Mouse (Mus musculus) adrenal gland, postnatal 10 days (tissue): Measurements from ENCODE around the gene Efcab9. TPM values are rescaled to one million over a fixed set of nuclear protein-coding genes. Genes with fewer than 3 reads are reported as not detected.

Experiments
- DNase-seq: peaks from one replicate; pipeline ENCODE4 v3.0.0; 2021; ENCODE audit warnings: mixed read lengths
- total RNA-seq, 2 experiments: library from RNA; stranded (reverse); gene quantifications; 2 replicates each; pipeline ENCODE4 v1.2.3; 2021

Gene Efcab9
- total RNA-seq, 2 experiments from 2014 or later: 0.93 to 1.2 TPM

DNA sequence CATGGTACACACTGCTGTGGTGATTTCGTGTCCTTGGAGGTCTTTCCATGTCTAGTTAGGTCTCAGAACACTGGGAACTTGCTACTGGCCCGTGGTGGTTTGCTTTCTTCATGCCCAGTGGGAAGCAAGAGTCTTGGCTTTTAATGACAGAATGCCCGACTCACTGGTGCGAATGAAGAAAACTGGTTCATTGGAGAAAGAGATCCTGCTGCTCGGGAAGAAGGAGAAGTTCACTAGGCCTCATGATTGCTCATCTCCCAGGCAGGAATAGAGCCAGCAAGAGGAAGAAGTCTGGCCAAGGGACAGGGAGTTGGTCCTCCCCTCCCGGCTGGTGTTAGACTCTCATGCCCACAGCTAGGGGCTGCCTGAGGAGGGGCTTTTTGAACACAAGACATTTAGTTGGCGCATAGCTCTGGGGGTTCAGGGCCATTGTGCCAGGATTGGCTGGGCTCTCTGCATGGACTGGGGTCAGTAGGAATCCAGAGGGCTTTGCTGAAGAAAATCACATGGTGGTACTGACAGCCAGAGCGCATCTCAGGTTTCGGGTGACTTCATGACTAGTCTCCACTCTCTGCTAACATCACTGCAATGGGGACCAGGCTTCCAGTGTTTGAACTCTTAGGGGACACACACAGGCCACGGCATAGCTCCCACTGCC, 24.6 kb upstream of the Efcab9 start:
- DNase-seq: no peak

DNA sequence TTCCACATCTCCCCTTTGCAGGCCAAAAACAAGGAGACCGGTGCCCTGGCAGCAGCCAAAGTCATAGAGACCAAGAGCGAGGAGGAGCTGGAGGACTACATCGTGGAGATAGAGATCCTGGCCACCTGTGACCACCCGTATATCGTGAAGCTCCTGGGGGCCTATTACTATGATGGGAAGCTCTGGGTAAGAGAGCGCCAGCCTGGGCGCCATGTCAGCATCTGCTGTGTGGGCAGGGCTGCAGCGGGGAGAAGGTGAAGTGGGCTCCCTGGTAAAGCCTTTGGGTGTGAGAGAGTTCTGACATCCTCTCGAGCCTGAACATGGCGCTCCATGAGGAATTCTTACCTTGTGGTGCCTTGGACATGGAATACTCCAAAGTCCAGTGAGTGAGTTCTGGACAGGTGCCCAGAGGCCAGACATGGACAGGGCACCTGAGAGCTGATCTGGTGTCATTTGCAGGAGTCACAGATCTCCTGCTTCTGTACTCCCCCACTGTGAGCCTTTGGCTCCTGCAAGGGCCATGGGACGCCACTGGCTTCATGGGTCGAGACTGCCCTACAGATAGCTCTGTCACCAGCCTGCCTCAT, 23.3 kb upstream of the Efcab9 start:
- no peak for DNase-seq

DNA sequence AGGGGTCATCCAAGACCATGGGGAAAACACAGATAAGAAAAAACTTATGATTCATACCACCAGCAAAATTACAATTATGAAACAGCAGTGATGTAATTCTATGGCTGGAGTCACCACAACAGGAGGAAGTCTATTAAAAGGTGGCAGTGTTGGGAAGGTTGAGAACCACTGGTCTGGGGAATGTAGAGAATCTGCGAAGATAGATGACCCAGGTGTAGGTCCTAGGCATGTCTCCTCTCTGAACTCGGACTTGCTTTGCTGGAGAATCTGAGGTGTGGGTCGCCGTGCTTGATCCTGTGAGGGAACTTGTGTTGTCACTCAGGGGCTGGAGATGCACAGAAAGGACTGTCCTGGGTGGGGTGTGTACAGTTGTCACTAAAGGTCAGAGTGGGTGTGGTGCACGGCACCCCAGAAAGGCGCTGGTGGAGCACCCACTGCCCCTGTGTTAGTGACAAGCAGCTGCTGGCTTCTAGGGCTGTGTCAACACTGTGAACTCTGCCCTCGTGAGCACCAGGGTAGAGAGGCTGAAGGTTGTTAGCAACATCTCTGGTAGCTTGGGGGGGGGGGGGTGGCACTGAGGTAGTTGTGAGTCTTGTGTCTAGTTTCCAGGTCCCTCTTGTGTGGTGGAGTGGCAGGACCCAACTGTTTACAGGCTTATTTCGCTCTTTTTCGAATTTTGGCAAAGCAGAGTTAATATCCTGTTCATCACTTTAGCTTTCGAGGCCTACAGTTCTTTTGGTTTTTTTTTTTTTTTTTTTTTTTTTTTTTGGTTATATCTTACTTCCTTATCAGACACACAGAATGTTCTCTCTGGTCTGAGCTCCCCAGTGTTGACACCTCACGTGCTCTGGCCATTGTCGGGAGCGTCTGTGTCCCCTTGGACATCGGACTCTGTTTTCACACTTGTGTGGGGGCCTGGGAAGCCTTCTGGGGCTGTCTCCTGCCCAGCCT, 22.5 kb upstream of the Efcab9 start:
- no peak for DNase-seq

DNA sequence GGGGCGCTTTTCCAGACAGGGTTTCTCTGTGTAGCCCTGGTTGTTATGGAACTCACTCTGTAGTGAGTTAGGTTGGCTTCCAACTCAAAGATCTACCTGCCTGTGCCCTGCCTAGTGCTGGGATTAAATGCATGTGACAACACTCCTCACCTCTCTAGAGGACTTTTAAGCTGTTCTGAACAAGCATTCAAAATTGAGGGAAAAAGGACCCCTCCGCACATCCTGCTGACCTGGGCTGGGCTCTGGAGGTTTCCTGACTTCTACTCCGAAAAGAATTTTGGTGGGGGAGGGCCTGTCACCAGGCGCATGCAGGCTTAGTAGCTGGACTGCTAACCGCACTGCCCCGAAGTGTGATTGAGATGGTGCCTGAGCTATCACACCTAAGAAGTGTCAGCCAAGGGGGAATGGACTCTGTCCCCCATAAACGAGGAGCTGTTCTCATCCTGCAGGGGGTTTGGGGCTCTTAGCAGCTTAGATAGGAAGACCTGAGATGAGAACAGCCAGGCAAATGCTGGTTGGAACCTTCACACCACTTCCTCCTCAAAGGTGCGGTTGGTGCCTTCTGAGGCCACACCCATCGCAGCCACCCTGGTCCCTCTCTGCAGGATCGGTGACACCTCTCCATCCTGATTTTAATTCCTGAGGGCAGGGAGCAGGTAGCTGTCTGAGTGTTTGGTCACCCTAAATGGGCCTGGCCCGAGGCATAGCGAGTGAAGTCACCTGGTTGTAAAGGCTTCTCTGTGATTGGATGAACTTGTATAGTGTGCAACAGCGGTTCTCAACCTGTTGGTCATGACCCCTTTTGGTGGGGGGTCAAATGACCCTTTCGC, 21.6 kb upstream of the Efcab9 start:
- no peak for DNase-seq

DNA sequence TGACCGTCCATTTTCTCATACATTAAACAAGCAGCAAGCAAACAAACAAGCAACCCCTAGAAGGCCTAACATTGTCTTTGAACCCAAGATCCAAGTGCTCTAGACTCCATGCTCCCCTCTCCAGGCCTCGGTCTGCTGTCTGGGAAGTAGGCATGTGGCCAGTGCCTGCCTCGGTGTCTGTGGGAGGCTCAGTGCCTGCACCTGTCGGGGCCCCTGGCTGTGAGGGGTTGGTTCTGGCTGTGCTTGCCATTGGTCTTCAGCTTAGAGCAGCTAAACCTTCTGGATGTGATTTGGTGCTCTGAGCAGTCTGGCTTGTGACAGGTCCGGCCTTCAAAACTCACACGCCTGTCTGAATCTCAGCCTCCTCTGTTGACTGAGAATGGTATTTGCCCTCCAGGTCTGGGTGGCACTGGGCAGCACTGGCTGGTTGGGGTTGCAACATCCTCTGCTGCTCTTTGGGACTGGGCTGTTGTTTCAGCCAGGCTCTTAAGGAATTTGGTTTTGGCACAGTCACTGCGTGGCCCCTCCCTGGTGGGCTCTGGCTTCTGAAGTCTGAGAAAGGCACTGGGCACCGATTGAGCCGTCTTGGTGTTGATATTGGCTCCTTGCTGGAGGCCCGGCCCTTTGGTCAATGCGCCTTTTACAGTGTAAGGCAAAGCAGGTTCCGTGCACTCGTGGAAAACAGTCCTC, 20.7 kb upstream of the Efcab9 start:
- DNase-seq: peak; percentile 65

DNA sequence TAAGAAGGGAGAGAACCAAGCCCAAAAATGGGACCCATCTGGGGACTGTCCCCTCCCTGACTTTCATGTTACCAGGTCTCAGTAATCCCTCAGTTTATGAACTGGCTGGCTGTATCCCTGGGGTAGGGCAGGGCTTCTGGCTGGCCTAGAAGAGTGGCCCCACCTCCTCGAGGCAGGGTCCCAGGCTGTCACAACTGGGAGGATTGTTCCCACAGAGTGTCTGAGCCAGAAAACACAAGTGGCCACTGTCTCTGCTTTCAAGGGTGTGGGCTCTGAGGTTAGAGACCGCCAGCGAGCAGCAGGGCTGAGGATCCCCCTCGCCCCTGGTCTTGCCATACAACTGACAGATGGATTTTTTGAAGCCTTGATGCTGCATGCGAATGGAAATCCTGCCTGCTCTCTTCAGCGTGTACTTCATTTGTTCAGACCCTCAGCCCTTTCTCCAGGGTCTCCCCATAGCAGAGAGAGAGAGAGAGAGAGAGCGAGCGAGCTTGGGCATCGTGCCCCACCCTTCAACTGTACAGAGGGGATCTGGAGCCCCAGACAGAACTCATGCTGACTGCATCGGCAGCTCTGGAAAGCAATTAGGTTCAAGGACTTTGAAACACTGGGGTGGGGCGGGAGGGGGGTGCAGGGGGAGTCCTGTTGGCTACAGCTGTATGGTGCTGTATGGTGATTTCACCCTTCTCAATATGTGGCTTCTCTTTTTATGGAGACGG, 19.9 kb upstream of the Efcab9 start:
- no peak for DNase-seq

DNA sequence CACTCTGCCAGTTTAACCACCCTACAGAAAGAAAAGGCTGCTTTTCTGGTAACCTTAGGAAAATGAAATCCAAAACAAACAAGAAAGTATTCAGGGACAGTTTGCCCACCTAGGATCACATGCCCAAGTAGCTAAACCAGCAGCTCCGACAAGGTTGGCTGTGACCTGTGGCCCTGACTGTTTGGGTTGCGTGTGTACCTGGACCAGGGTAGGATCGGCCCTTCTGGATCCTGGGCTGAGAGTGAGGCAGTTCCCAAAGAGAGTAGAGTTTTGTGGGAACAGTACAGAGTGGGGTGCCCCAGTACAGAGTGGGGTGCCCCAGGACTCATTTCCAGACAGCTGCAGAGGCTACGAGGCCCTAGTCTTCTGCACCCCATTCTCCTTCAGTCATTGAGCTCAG, 19.2 kb upstream of the Efcab9 start:
- no peak for DNase-seq

DNA sequence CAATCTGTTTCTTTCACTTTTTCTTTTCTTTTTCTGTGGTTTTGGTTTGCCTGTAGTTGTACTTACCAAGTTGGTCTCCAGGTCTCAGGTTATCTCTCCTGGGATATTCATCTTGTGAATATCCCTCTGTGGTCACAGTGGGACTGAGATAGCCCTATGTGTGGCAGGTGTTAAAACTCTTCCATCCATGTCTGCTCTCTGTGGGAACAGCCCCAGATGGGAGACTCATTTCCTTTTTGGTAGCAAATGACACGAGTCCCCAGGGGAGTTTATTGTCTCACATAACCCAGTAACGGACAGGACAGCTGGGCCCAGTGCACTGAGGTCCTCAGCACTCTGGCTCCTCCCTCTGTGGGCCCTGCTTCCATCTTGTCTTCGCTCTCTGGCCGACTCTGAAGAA, 18.2 kb upstream of the Efcab9 start:
- DNase-seq: no peak

DNA sequence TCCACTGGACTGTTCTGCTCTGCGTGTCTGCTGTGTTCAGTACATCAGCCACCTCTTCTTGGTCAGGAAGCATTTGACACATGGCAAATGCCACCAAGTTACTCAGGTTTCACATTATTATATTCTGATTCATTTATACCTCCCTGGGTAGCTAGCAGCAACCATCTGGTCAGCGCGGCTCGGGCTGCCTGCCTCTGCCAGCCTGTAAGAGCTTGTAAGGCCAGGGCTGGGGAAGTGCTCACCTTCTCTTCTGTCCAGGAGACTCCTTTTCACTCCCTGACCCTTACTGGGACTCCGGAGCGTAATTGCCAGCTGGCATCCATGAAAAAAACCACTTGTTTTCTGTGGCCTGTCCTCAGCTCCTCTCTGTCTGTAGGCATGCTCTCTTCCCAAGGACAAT, 17.4 kb upstream of the Efcab9 start:
- no peak for DNase-seq

DNA sequence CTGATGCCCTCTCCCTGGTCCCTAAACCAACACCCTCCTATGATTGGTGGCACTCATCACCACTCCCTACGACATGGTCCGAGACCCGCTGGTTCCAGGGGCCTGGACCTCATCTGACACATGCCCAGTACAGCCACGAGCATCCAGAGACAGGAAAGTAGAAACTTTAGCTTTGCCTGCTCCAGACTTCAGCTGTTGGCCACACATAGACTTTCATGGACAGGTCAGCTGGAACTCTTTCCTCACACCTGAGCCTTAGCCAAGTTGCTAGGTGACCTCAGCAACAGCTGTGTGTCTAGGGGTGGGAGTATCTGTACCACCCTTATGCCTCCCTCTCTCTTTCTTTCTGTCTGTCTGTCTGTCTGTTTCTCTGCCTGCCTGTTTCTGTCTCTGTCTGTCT, 16.4 kb upstream of the Efcab9 start:
- DNase-seq: no peak

DNA sequence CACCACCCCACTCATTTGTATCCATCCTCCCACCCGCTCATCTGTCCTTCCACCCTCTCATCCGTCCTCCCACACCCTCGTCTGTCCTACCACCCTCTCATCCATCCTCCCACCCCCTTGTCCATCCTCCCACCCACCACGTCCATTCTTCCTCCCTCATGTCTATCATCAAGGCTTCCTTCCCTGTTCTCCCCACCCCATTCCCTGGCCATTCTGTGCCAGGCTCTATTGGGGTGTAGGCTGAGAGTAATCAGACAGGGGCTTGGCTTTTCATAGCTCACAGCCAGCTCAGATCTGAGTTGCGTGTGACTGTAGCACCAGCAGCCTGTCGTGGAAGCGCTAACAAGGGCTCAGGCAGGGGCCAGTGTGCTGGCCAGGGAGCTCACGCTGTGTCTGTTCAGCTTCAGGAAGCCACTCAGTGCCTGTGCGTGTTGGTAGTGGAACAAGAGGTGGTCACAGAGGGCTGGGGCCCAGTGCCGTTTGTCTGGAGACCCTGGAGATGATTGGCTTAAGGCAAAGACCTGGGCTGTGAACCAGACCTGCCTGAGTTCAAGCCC, 15.6 kb upstream of the Efcab9 start:
- no peak for DNase-seq

DNA sequence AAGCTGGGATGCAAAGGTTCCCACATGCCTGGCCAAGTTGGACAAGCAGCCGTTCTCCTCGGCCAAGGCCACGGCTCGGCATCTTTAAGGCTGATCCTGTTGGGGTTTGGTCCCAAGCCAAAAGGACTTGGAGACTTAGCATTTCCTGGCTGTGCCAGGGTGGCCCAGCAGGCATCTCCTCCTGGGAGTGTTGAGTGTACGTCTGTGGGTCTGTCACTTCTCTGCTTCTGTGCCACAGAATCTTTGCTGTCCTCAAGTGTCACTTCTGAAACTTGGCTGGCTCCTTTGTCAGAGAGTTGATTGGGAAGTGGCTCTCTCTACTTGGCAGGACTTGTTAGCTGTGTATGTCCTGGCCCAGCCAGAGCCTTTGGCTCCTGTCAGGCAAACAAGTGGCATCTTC, 14.6 kb upstream of the Efcab9 start:
- peak; percentile 79 for DNase-seq

DNA sequence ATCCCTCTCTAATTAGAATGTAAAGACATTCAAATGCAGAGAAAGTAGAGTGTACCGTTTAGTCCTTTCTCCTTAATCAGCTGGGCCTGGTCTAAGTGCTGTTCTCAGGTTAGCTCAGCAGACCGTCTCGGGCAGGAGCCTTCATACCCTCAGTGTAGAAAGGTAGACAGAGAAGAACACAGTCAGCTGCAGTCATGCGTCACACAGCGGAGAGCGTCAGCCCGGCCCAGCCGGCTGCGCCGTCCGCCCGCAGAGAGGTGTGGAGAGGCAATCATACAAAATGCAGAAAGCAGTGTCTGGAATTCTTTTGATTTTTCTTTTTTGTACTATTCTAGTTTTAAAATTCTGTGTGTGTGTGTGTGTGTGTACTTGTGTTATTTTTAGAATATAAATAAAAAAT, 13.7 kb upstream of the Efcab9 start:
- no peak for DNase-seq

DNA sequence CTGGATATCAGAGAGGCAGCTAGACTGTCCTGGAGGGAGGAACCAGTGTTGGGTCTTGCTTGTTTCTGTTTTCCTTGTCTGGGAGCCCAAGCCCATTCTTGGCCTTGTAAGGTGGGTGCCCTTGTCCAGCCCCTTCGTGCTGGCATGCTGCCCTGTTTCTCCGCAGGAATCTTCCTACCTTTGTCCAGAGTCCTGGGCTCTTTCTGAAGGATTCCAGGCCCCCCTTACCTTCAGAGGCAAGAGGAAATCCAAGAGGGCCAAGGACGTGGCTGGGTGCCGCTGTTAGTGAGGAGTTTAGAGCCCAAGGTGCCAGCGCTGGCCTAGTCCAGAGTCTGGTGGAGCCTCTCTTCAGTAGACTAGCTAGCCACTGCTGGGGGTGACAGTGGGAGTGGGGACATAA, 12.6 kb upstream of the Efcab9 start:
- DNase-seq: no peak

DNA sequence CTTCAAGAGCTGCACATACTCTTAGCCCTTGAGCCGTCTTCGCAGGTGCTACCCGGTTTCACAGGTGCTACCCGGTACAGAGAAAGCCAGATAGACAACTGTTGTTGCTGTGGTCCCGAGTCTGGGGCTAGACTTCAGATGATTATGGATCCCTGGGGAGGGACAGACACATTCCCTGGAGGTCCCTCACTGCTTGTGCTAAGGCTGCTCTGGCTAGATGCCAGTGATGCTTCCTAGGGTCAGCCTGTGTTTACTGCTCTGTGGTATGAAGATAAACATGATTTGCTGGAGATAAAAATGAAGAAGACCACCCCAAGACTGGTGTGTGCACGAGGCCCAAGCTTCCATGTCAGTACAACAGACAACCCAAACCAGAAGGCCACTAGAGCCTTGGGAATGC, 12.2 kb upstream of the Efcab9 start:
- DNase-seq: no peak

DNA sequence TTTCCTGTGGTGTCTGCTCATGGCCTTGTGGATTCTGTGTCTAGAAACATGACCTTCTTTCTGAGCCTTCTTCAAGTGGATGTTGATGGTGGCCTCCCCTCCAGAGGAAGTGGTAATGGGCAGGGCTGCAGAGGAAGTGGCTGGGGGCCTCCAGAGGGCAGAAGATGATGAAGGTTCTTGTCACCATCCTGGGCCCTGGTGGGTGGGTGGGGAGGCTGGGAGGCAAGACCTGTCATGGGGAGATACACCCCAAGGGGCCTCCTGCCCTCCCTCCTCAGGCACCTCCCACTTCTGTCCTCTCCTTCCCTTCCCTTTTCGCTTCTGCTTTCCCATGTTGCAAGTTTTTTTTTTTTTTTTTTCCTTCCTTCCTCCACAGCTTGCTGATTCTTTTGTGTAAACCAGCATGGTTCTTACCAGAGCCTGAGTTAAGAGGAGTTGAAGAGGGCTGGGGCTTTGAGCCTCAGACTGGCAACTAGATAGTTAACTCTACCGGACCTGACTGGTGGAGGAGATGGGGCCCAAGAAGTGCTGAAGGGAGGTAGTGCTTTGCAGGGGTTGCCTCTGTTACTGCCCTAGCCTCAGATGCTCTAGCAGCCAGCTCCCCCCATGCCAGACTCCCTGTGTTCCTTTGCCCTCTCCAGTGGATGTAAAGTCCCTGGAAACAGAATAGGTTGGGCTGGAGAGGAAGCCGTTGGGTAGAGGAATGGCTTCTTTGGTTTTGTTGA, 11.0 kb upstream of the Efcab9 start:
- no peak for DNase-seq

DNA sequence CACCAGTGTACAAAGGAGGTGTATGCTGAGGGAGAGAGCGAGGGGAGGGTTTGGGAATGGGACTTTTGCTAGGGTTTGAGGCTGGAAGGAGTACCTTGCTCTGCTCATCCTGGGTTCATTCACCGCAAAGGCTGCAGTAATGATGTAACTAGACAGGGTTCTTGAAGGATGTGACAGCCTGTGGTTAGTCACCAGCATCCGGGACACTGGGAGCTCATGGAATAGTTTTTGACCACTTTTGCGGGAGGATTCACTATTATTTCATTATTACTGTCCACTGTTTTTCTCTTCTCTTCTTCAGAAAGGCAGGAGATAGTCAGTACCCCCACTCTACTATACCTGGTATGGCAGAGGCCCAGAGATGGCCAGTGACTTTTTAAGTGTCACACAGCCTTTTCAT, 10.3 kb upstream of the Efcab9 start:
- DNase-seq: no peak

DNA sequence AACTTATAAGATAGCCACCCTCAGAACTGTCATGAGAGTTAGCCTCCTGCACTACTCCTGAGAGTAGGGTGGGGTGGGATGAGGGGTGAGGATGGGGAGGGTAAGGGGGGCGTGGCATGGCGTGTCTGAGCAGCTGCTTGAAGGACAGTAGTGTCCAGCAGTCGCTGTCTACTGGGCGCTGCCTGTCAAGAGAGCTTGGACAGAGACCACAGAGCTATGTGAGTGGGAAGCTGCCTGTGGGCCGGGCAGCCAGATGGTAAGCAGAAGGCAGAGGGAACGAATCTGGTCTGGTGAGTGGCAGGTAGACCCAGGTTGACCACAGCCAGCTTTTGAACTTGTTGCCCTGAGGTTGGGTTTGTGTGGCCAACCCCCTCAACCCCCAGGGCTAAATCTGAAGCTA, 8.6 kb upstream of the Efcab9 start:
- DNase-seq: no peak

DNA sequence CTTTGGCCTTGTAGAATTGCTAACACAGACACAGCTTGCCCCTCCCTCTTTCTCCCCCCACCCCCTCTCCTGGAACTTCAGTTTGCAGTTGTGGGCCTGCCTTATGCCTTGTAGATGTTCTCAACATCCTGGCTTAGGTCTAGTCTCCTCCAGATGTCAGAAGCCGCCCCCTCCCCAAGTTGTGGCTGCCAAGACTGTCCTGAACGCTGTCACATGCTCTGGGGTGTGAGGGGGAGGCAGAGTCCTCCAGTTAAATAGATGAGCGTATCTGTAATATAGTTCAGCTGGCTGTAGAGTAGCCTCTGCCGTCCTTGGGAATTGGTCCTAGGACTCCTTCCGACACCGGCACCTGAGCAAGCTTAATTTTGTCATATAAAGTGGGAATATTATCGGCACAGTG, 7.8 kb upstream of the Efcab9 start:
- no peak for DNase-seq

DNA sequence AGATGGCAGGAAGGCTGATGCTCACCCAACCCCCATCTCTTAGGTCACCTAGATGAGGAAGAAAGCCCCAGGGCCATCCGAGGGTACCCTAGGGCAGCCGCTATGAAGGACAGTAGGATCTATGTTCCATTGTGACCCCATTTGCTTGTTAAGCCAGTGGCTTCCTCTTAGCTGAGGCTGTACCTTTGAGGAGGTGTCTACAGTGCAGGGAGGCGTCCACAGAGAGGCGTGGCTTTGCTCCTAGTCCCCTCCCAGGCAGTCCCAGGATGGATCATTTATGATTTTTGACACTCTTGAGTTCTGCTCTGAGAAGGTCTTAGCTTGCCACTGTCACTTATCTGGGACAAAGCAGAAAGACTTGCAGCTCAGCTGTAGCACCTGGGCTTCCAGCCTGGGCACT, 7.0 kb upstream of the Efcab9 start:
- no peak for DNase-seq
